Mouse (Mus musculus): ENCODE data around the gene Srpk2.
A peak's percentile ranks its signal among the peaks of the same experiment; 100 is the strongest.

DNA sequence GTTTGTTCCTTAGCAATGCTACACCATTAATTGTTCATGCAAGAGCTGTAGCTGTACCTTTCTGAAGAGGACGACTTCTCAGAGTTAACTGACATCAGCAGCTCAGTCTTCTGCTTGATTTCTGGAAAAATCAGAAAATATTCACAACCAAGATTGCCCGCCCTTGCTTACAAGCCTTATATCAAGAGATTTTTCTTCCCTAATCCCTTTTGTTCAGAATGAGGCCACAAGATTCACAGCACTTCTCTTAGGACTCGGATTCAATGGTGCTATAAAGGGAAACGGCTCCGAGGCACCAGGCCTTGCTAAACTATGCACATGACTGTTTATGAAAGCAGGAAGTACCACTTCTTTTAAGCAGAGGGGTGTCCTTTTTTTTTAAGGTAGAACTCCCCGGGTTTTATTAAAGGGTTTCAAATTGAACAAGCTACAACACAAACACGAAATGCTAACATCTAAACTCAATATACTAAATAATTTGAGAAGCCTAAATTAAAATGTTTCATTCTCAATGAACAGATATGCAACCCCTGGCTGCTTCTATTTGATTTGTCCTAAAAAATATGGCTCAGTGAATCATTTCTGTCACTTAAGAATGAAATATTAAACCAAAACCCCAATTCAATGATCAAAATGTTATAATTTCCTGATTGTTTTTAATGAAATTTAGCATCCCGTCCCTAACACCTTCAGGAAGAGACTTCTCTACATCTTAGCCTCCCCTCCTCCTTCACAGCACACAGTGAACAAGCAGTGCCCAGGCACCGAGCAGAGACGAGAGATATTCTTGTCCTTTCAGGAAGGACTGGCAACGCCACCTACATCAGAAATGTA, 67.9 kb downstream of the Srpk2 start:
- TF ChIP-seq CTCF (IDR thresholded peaks at IDR 0.05; ENCODE audit: borderline replicate concordance, extremely low read depth, insufficient read depth, insufficient read length) (no peak), POLR2A (IDR thresholded peaks at IDR 0.05; ENCODE audit: borderline replicate concordance, extremely low read depth, insufficient read depth, insufficient read length, poor library complexity, severe bottlenecking) (peak; percentile 68; the same call in 1 of the 2 replicates)

Data from brain, embryonic 14.5 days (tissue).